ENCODE assay signal across 28 mouse cellular contexts in genomic region chr5:100392436-100392955, GRCm38 (mm10).
"Had no signal": no experiment of that assay in that cellular context is flagged by ENCODE, and none has a peak within 500 bp of the region (broad histone marks: within the 10 kb centered on the region; RNA-seq: fewer than 3 reads in every experiment).

No protein-coding gene starts in this region.

- H3K27me3 ChIP-seq: heart, embryonic 13.5 days; heart, embryonic 15.5 days; hindbrain, embryonic 13.5 days; hindbrain, embryonic 15.5 days; kidney, embryonic 15.5 days; limb, embryonic 12.5 days; liver, embryonic 13.5 days; liver, embryonic 15.5 days had no signal

- ATAC-seq: hindbrain, postnatal 0 days; intestine, embryonic 16.5 days had no signal

- H3K4me2 ChIP-seq: heart, embryonic 11.5 days; heart, embryonic 13.5 days; heart, embryonic 15.5 days; hindbrain, embryonic 13.5 days; hindbrain, embryonic 15.5 days; kidney, embryonic 15.5 days; limb, embryonic 12.5 days; liver, embryonic 11.5 days; liver, embryonic 13.5 days; liver, embryonic 15.5 days had no signal

- H3K9ac ChIP-seq: heart, embryonic 13.5 days; heart, embryonic 15.5 days; hindbrain, embryonic 13.5 days; hindbrain, embryonic 15.5 days; kidney, embryonic 15.5 days; limb, embryonic 12.5 days; liver, embryonic 13.5 days; liver, embryonic 15.5 days had no signal

- DNase-seq: gastrocnemius, postnatal 14 days; gastrocnemius, postnatal 36 days; heart, adult 11 months; heart, adult 2 months; heart, postnatal 14 days; heart, postnatal 36 days; kidney, adult 11 months; kidney, adult 2 months; kidney, adult 9 months; kidney, postnatal 14 days; kidney, postnatal 36 days; layer of hippocampus, adult 9-11 months; layer of hippocampus, postnatal 36 days; liver; liver, embryonic 13.5 days had no signal

- H3K4me1 ChIP-seq: heart, embryonic 13.5 days; heart, embryonic 15.5 days; hindbrain, embryonic 13.5 days; hindbrain, embryonic 15.5 days; kidney, embryonic 15.5 days; limb, embryonic 12.5 days; liver, embryonic 13.5 days; liver, embryonic 15.5 days had no signal

- H3K4me3 ChIP-seq: heart, adult 2 months; heart, embryonic 13.5 days; heart, embryonic 15.5 days; hindbrain, embryonic 13.5 days; hindbrain, embryonic 15.5 days; kidney, embryonic 15.5 days; limb, embryonic 10.5 days; limb, embryonic 12.5 days; liver, embryonic 13.5 days; liver, embryonic 15.5 days had no signal

- H3K9me3 ChIP-seq: heart, embryonic 13.5 days; heart, embryonic 15.5 days; hindbrain, embryonic 13.5 days; hindbrain, embryonic 15.5 days; kidney, embryonic 15.5 days; limb, embryonic 10.5 days; limb, embryonic 12.5 days; liver, embryonic 13.5 days; liver, embryonic 15.5 days had no signal

- H3K27ac ChIP-seq: heart, adult 2 months; heart, embryonic 13.5 days; heart, embryonic 15.5 days; hindbrain, embryonic 13.5 days; hindbrain, embryonic 15.5 days; hindbrain, postnatal 0 days; kidney, embryonic 15.5 days; kidney, postnatal 0 days; limb, embryonic 10.5 days; limb, embryonic 12.5 days; liver, embryonic 13.5 days; liver, embryonic 15.5 days had no signal
